Mouse (Mus musculus) liver, adult 2 months (tissue): ENCODE measurements around the gene Sept9. TPM values are rescaled to one million over a fixed set of nuclear protein-coding genes. Genes with fewer than 3 reads are reported as not detected.

ENCODE experiments used
- DNase-seq: peaks from one replicate; pipeline ENCODE4 v3.0.0-alpha.2; 2011; ENCODE audit warnings: low read depth, low spot score; ENCODE audit errors: extremely low read depth
- H3K27ac ChIP-seq: fragments of 200-500 bp; replicated peaks from 2 replicates; pipeline ENCODE4 v1.5.1; 2012; ENCODE audit warnings: low read depth, mild to moderate bottlenecking, control low read depth, inconsistent platforms, low read length; ENCODE audit not compliant: insufficient read depth
- H3K27me3 ChIP-seq: fragments of 200-500 bp; 2 replicates; pipeline ENCODE4 v1.6.1; 2012; ENCODE audit warnings: mild to moderate bottlenecking, moderate library complexity, low read length, inconsistent platforms; ENCODE audit not compliant: control insufficient read depth, insufficient read depth
- H3K36me3 ChIP-seq: fragments of 200-500 bp; 2 replicates; pipeline ENCODE4 v1.6.1; 2012; ENCODE audit warnings: low read length, inconsistent platforms; ENCODE audit not compliant: control insufficient read depth, insufficient read depth
- H3K4me1 ChIP-seq: fragments of 200-500 bp; 2 replicates; pipeline ENCODE4 v1.6.1; 2011; ENCODE audit warnings: low read length; ENCODE audit not compliant: control insufficient read depth, insufficient read depth
- H3K4me3 ChIP-seq: fragments of 200-500 bp; 2 replicates; pipeline ENCODE4 v1.5.1; 2011; ENCODE audit warnings: low read depth, mild to moderate bottlenecking, control low read depth, low read length, moderate library complexity; ENCODE audit not compliant: insufficient read depth
- H3K79me2 ChIP-seq: fragments of 200-500 bp; 2 replicates; pipeline ENCODE4 v1.6.1; 2012; ENCODE audit warnings: inconsistent platforms, mild to moderate bottlenecking, low read length, moderate library complexity; ENCODE audit not compliant: control insufficient read depth, insufficient read depth
- H3K9ac ChIP-seq: fragments of 200-500 bp; 2 replicates; pipeline ENCODE4 v1.6.1; 2012; ENCODE audit warnings: low read depth, mild to moderate bottlenecking, control low read depth, inconsistent platforms, low read length
- CTCF ChIP-seq: fragments of 200-500 bp; IDR thresholded peaks from 2 replicates; pipeline ENCODE4 v1.5.1; 2011; ENCODE audit warnings: low read depth, low read length, control low read depth
- POLR2A ChIP-seq: fragments of 200-500 bp; IDR thresholded peaks from 2 replicates; pipeline ENCODE4 v1.6.1; 2011; ENCODE audit warnings: low read length, control low read depth; ENCODE audit not compliant: insufficient read depth; ENCODE audit errors: extremely low read depth
- WGBS: fragments of 180-500 bp; shearing (Covaris S2); methylation state at CpG from one replicate; pipeline ENCODE4 v1.1.7; 2018; 5-methylcytosine and 5-hydroxymethylcytosine counted together
- polyA plus RNA-seq: library from polyadenylated mRNA; depleted of rRNA; stranded (reverse); fragments of >200 nt; gene quantifications from 2 replicates; pipeline ENCODE4 v1.2.3, GENCODE M21; 2012
- total RNA-seq: library from RNA; depleted of rRNA; stranded (reverse); fragments of >200 nt; gene quantifications from 2 replicates; pipeline ENCODE4 v1.2.3, GENCODE M21; 2014

The Sept9 gene
- total and polyA plus RNA-seq, 2 experiments: 18.8 to 21.2 TPM

DNA sequence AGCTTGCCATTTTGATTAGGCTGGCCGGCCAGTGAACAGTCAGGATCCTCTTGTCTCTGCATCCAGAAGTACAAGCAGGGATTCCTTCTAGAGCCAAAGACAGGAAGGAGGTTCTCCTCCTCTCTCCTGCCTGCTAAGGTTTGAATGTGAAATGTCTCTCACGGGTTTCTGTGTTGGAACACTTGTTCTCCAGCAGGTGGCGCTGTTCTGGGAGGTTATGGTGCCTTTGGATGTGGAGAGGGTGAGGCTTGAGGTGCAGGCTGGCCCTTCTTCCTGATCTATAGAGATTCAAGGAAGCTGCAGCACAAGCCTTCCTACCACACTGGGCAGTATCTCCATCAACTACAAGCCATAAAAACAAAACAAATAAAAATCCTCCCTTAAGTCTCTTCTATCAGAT, 167.0 kb downstream of the Sept9 start:
- H3K27me3 ChIP-seq: no peaks in the 10 kb centered on the region
- WGBS: 23% methylated on average over 3 of the region's 3 CpGs
- peaks cover 4% of the 10 kb centered on the region; the same call in 1 of the 2 replicates for H3K36me3 ChIP-seq
- H3K79me2 ChIP-seq: no peaks in the 10 kb centered on the region
- DNase-seq: no peak
- H3K4me3 ChIP-seq: no peak overlapping the region
- H3K4me1 ChIP-seq: no peaks in the 10 kb centered on the region
- H3K27ac ChIP-seq: no peak overlapping the region
- TF ChIP-seq CTCF (peak; percentile 72), POLR2A (no peak)
- H3K9ac ChIP-seq: no peak overlapping the region

DNA sequence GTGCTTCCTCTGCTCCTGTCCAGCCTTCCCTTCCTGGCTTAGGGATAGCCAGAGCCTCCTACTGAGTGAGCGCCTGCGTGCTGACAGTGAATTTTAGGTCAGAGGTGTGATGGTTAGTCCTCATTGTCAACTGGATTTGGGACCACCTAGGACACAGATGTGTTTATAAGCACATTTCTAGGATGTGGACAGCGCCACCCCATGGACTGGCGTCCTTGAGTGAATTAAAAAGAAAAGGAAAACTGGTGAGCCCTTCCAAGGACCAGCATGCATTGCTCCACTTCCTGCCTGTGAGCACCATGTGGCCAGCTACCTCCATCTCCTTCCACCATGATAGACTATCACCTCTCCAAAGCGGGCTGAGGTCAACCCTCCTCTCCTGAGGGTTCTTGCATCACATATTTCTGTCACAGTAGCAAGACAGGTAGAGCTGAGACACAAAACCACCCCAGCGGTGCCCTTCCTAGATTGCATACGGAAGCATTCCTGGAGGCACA, 167.4 kb downstream of the Sept9 start:
- Histone ChIP-seq H3K4me3 (no peak overlapping the region), H3K9ac (no peak overlapping the region), H3K4me1 (no peaks in the 10 kb centered on the region), H3K36me3 (peaks cover 4% of the 10 kb centered on the region; the same call in 1 of the 2 replicates), H3K27me3 (no peaks in the 10 kb centered on the region), H3K27ac (no peak overlapping the region), H3K79me2 (no peaks in the 10 kb centered on the region)
- TF ChIP-seq CTCF (no peak), POLR2A (no peak)
- 79% methylated on average over 7 of the region's 7 CpGs for WGBS
- no peak for DNase-seq

DNA sequence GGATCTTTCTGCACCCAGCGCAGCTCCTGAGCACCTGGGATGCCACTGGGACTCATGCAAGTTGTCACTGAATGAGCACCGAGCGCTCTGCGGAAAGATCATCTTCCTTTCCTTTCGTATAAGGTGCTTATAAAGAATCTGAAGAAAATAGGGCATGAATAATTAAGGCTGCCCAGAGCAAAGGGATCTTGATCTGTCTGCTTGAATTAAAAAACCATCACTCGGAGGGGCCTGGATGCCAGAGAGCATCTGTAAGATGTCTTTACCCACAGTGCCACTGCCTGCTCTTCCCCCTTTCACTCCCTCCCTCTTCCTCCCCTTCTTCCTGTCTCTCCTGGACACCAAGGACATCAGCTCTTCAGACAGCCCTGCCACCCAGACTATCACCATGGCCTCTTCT, 168.5 kb downstream of the Sept9 start:
- TF ChIP-seq POLR2A (no peak), CTCF (no peak)
- no peaks in the 10 kb centered on the region for H3K4me1 ChIP-seq
- no peaks in the 10 kb centered on the region for H3K36me3 ChIP-seq
- H3K9ac ChIP-seq: no peak overlapping the region
- DNase-seq: no peak
- 96% methylated on average over 6 of the region's 6 CpGs for WGBS
- no peak overlapping the region for H3K27ac ChIP-seq
- H3K27me3 ChIP-seq: no peaks in the 10 kb centered on the region
- no peaks in the 10 kb centered on the region for H3K79me2 ChIP-seq
- H3K4me3 ChIP-seq: no peak overlapping the region

DNA sequence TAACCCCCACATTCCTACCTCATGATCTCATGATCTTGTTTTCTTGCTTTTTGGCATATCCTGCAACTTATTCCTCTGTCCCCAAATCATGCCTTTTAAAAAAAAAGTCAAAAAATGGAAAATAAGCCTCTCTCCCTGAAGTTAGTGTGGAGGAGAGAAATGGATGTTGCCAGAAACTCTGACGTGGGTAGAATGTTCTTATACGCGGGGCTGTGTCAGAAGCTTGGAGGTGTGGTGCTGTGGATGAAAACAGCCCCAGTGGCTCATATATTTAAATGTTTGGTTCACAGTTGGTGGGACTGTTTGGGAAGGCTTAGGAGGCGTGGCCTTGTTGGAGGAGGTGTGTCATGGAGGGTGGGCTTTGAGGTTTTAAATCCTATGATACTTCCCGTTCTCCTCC, 169.9 kb downstream of the Sept9 start:
- WGBS: 92% methylated on average over 5 of the region's 5 CpGs
- Histone ChIP-seq H3K36me3 (no peaks in the 10 kb centered on the region), H3K4me3 (no peak overlapping the region), H3K27me3 (no peaks in the 10 kb centered on the region), H3K27ac (no peak overlapping the region), H3K9ac (no peak overlapping the region), H3K79me2 (no peaks in the 10 kb centered on the region), H3K4me1 (no peaks in the 10 kb centered on the region)
- TF ChIP-seq POLR2A: no peak
- no peak for TF ChIP-seq CTCF
- DNase-seq: no peak

DNA sequence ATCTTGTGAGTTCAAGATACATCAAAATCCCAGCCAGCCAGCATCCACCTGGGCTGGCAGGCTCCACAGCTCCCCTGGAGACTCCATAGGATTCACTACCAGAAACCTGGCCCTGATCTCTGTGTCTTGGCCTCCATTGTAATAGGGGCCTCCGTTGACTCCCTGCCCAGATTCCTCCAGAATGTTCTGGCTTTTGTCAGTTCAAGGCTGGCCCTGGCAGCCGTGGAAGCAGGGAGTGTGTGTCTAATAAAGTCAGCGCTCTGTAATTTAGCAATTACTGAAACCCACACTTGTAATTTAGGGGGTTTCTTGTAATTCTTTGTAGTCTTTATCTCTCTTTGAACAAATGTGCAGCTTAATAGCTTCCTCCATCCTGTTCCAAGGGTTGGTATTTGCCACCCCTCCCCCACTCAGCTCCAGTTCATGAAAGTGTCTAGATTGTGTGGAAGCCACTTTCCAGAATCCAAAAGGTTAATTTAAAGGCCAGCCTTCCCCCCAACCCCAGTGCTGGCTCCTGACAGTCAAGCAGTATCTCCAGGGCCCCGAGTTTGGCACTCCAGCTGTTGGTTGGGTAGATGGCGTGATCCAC, 170.9 kb downstream of the Sept9 start:
- H3K4me3 ChIP-seq: no peak overlapping the region
- TF ChIP-seq CTCF (no peak), POLR2A (no peak)
- H3K27me3 ChIP-seq: no peaks in the 10 kb centered on the region
- H3K9ac ChIP-seq: no peak overlapping the region
- WGBS: 66% methylated on average over 5 of the region's 5 CpGs
- H3K79me2 ChIP-seq: no peaks in the 10 kb centered on the region
- H3K27ac ChIP-seq: no peak overlapping the region
- H3K4me1 ChIP-seq: no peaks in the 10 kb centered on the region
- no peaks in the 10 kb centered on the region for H3K36me3 ChIP-seq
- DNase-seq: no peak

DNA sequence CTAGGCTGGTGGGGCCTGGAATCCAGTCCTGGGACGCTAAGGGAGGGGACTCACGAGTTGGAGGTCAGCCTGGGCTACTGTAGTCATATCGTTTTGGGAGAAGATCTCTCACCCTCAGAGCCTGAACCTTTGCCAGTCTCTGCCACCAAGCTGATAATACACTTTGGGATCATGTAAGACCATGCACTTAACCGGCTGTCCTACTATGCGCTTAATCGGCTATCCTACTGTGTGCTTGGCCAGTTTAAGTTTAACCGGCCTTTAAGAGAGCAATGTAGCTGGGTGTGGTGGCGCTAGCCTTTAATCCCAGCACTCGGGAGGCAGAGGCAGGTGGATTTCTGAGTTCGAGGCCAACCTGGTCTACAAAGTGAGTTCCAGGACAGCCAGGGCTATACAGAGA, 173.1 kb downstream of the Sept9 start:
- Histone ChIP-seq H3K36me3 (no peaks in the 10 kb centered on the region), H3K79me2 (no peaks in the 10 kb centered on the region), H3K4me1 (no peaks in the 10 kb centered on the region), H3K27me3 (no peaks in the 10 kb centered on the region), H3K27ac (no peak overlapping the region), H3K9ac (no peak overlapping the region), H3K4me3 (no peak overlapping the region)
- no peak for DNase-seq
- no peak for TF ChIP-seq CTCF
- no peak for TF ChIP-seq POLR2A
- WGBS: 82% methylated on average over 10 of the region's 10 CpGs
